Mouse (Mus musculus) liver, adult 2 months (tissue): Measurements from ENCODE around the gene Cd84. TPM values are rescaled to one million over a fixed set of nuclear protein-coding genes. Genes with fewer than 3 reads are reported as not detected.

Experiments used
- DNase-seq: peaks from one replicate; pipeline ENCODE4 v3.0.0-alpha.2; 2011; ENCODE audit warnings: low read depth, low spot score; ENCODE audit errors: extremely low read depth
- H3K27ac ChIP-seq: fragments of 200-500 bp; replicated peaks from 2 replicates; pipeline ENCODE4 v1.5.1; 2012; ENCODE audit warnings: low read depth, mild to moderate bottlenecking, control low read depth, inconsistent platforms, low read length; ENCODE audit not compliant: insufficient read depth
- H3K27me3 ChIP-seq: fragments of 200-500 bp; 2 replicates; pipeline ENCODE4 v1.6.1; 2012; ENCODE audit warnings: mild to moderate bottlenecking, moderate library complexity, low read length, inconsistent platforms; ENCODE audit not compliant: control insufficient read depth, insufficient read depth
- H3K36me3 ChIP-seq: fragments of 200-500 bp; 2 replicates; pipeline ENCODE4 v1.6.1; 2012; ENCODE audit warnings: low read length, inconsistent platforms; ENCODE audit not compliant: control insufficient read depth, insufficient read depth
- H3K4me1 ChIP-seq: fragments of 200-500 bp; 2 replicates; pipeline ENCODE4 v1.6.1; 2011; ENCODE audit warnings: low read length; ENCODE audit not compliant: control insufficient read depth, insufficient read depth
- H3K4me3 ChIP-seq: fragments of 200-500 bp; 2 replicates; pipeline ENCODE4 v1.5.1; 2011; ENCODE audit warnings: low read depth, mild to moderate bottlenecking, control low read depth, low read length, moderate library complexity; ENCODE audit not compliant: insufficient read depth
- H3K79me2 ChIP-seq: fragments of 200-500 bp; 2 replicates; pipeline ENCODE4 v1.6.1; 2012; ENCODE audit warnings: inconsistent platforms, mild to moderate bottlenecking, low read length, moderate library complexity; ENCODE audit not compliant: control insufficient read depth, insufficient read depth
- H3K9ac ChIP-seq: fragments of 200-500 bp; 2 replicates; pipeline ENCODE4 v1.6.1; 2012; ENCODE audit warnings: low read depth, mild to moderate bottlenecking, control low read depth, inconsistent platforms, low read length
- CTCF ChIP-seq: fragments of 200-500 bp; IDR thresholded peaks from 2 replicates; pipeline ENCODE4 v1.5.1; 2011; ENCODE audit warnings: low read depth, low read length, control low read depth
- POLR2A ChIP-seq: fragments of 200-500 bp; IDR thresholded peaks from 2 replicates; pipeline ENCODE4 v1.6.1; 2011; ENCODE audit warnings: low read length, control low read depth; ENCODE audit not compliant: insufficient read depth; ENCODE audit errors: extremely low read depth
- WGBS: fragments of 180-500 bp; shearing (Covaris S2); methylation state at CpG from one replicate; pipeline ENCODE4 v1.1.7; 2018; 5-methylcytosine and 5-hydroxymethylcytosine counted together
- polyA plus RNA-seq: library from polyadenylated mRNA; depleted of rRNA; stranded (reverse); fragments of >200 nt; gene quantifications from 2 replicates; pipeline ENCODE4 v1.2.3, GENCODE M21; 2012
- total RNA-seq: library from RNA; depleted of rRNA; stranded (reverse); fragments of >200 nt; gene quantifications from 2 replicates; pipeline ENCODE4 v1.2.3, GENCODE M21; 2014

Cd84 gene
- total and polyA plus RNA-seq, 2 experiments, result 1.2 to 8.9 TPM

GRCm38 (mm10) chr1:171918136-171918920, 78.8 kb downstream of the Cd84 start:
- Histone ChIP-seq H3K36me3 (no peaks in the 10 kb centered on the region), H3K9ac (no peak overlapping the region), H3K27ac (no peak overlapping the region), H3K4me3 (no peak overlapping the region), H3K79me2 (no peaks in the 10 kb centered on the region), H3K27me3 (no peaks in the 10 kb centered on the region), H3K4me1 (no peaks in the 10 kb centered on the region)
- WGBS, result 66% methylated on average over 12 of the region's 12 CpGs
- TF ChIP-seq POLR2A (no peak), CTCF (no peak)
- DNase-seq, result no peak

GRCm38 (mm10) chr1:171919193-171919592, 79.7 kb downstream of the Cd84 start:
- no peak for TF ChIP-seq CTCF
- TF ChIP-seq POLR2A, result no peak
- no peaks in the 10 kb centered on the region for H3K36me3 ChIP-seq
- H3K4me1 ChIP-seq, result no peaks in the 10 kb centered on the region
- H3K4me3 ChIP-seq, result no peak overlapping the region
- WGBS, result 89% methylated on average over 5 of the region's 5 CpGs
- no peak for DNase-seq
- no peaks in the 10 kb centered on the region for H3K27me3 ChIP-seq
- H3K79me2 ChIP-seq, result no peaks in the 10 kb centered on the region
- H3K27ac ChIP-seq, result no peak overlapping the region
- no peak overlapping the region for H3K9ac ChIP-seq

- WGBS, result 79% methylated on average over 6 of the region's 6 CpGs
- H3K4me1 ChIP-seq, result no peaks in the 10 kb centered on the region
- H3K4me3 ChIP-seq, result no peak overlapping the region
- H3K27me3 ChIP-seq, result no peaks in the 10 kb centered on the region
- no peak for DNase-seq
- H3K79me2 ChIP-seq, result no peaks in the 10 kb centered on the region
- no peaks in the 10 kb centered on the region for H3K36me3 ChIP-seq
- no peak overlapping the region for H3K27ac ChIP-seq
- H3K9ac ChIP-seq, result no peak overlapping the region
- TF ChIP-seq POLR2A (no peak), CTCF (no peak)
These were observed 80.5 kb downstream of the Cd84 start for GRCm38 (mm10) chr1:171919901-171920510.

- no peaks in the 10 kb centered on the region for H3K79me2 ChIP-seq
- no peaks in the 10 kb centered on the region for H3K36me3 ChIP-seq
- no peaks in the 10 kb centered on the region for H3K27me3 ChIP-seq
- H3K9ac ChIP-seq, result no peak overlapping the region
- no peak overlapping the region for H3K4me3 ChIP-seq
- 83% methylated on average over 9 of the region's 9 CpGs for WGBS
- no peaks in the 10 kb centered on the region for H3K4me1 ChIP-seq
- TF ChIP-seq CTCF, result no peak
- no peak for TF ChIP-seq POLR2A
- DNase-seq, result no peak
- no peak overlapping the region for H3K27ac ChIP-seq
These were observed 81.6 kb downstream of the Cd84 start for GRCm38 (mm10) chr1:171920989-171921621.

- Histone ChIP-seq H3K4me3 (no peak overlapping the region), H3K9ac (no peak overlapping the region), H3K27me3 (no peaks in the 10 kb centered on the region), H3K27ac (no peak overlapping the region), H3K36me3 (no peaks in the 10 kb centered on the region), H3K79me2 (no peaks in the 10 kb centered on the region), H3K4me1 (no peaks in the 10 kb centered on the region)
- TF ChIP-seq CTCF, result no peak
- TF ChIP-seq POLR2A, result no peak
- DNase-seq, result no peak
- WGBS, result 87% methylated on average over 2 of the region's 2 CpGs
These were observed 82.1 kb downstream of the Cd84 start for GRCm38 (mm10) chr1:171921641-171922040.
